Mouse (Mus musculus): Measurements from ENCODE around the gene Ptrh1.

The Ptrh1 gene

GRCm38 (mm10) chr2:32757056-32757845, 18.3 kb upstream of the Ptrh1 start, which contains the start of gene Tor2a:
Gene Tor2a, plus strand, starts transcription at chr2:32757234.
- peak; percentile 98 for DNase-seq (ENCODE audit: low spot score)

- no peak for DNase-seq (ENCODE audit: low spot score)
Measured at GRCm38 (mm10) chr2:32758503-32758902, 17.1 kb upstream of the Ptrh1 start.

GRCm38 (mm10) chr2:32759001-32759400, 16.6 kb upstream of the Ptrh1 start:
- DNase-seq (ENCODE audit: low spot score) = no peak

DNA sequence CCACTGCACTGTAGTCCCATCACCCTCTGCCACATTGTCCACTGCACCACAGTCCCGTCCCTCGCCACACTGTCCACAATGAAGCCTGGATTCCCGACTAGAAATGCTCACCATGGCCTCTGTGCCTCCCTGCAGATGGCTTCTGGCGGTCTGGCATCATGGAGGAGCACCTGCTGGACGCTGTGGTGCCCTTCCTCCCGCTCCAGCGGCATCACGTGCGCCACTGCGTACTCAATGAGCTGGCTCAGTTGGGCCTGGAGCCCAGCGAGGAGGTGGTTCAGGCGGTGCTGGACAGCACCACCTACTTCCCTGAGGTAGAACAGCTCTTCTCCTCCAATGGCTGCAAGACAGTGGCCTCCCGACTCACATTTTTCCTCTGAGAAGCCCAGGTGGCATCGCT, 14.2 kb upstream of the Ptrh1 start:
- no peak for DNase-seq (ENCODE audit: low spot score)

GRCm38 (mm10) chr2:32761859-32762258, 13.7 kb upstream of the Ptrh1 start:
- no peak for DNase-seq (ENCODE audit: low spot score)

GRCm38 (mm10) chr2:32763353-32763752, 12.2 kb upstream of the Ptrh1 start:
- no peak for DNase-seq (ENCODE audit: low spot score)

DNA sequence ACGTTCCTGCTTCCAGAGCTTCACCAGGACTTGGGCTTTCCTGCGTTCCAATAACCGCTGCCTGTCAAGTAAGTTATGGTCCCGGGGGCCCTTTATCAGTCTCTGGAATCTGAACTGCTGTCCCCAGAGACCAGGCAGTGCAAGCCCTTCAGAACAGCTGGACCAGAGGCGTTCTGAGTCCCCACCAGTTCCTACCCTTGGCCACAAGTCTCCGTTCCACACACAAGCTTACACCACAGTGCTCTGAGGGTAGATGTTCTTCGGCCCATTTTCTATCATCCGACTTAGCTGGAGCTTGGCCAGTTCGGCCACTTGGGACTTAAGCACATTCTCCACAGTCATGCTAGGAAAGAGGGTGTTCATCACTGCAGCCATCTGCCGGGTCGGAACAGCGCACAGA, 8.3 kb upstream of the Ptrh1 start:
- DNase-seq (ENCODE audit: low spot score) = no peak

GRCm38 (mm10) chr2:32768661-32769285, 6.8 kb upstream of the Ptrh1 start:
- no peak for DNase-seq (ENCODE audit: low spot score)

- no peak for DNase-seq (ENCODE audit: low spot score)
Measured at GRCm38 (mm10) chr2:32769327-32770085, 6.1 kb upstream of the Ptrh1 start.

DNA sequence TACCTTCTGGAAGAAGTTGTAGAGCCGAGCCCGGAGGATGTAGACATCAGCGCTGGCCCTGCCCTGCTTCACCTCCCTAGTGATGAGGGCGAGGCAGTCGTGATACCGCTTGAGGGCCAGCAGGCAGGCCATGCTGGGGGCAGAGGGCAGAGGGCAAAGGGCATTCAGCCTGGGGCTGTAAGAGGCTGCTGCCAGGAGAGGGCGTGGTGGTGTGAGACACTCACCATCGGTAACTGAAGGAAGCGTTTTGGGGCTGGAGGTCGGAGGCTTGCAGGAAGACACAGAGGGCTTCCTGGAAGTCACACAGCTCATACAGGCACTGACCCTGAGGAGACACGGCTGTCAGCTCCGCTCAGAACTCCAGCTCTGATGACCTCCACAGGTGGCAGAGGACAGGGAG, 3.7 kb upstream of the Ptrh1 start:
- DNase-seq (ENCODE audit: low spot score) = no peak

DNA sequence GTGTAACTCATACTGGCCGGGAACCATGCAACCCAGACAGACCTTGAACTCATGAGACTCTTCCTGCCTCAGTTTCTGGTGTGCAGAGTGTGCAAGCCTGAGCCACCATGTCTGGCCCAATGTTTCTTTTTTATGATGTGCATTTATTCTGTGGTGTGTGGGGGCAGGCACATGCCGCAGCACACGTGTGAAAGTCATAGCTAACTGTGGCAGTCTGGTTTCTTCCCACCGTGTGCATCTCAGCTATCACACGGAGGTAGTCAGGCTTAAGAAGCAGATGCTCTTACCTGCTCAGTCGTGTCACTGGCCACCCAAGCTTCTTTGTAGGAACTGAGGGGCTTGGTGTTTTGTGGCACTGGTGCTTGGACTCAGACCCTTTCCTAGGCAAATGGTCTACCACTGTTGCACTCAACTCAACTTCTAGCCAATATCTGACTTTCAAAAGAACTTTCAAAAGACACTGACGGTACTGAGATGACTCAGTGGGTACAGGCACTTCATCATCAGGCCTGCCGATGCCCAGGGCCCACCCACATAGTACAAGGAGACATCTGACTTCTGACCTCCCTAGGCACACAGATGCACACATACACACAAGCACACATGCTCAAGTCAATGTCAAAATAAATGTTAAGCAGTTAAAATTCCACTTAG, 2.8 kb upstream of the Ptrh1 start:
- DNase-seq (ENCODE audit: low spot score) = no peak

GRCm38 (mm10) chr2:32776192-32776591, 606 bp downstream of the Ptrh1 start:
- no peak for DNase-seq (ENCODE audit: low spot score)

GRCm38 (mm10) chr2:32778081-32778480, 2.5 kb downstream of the Ptrh1 start:
- peak; percentile 32 for DNase-seq (ENCODE audit: low spot score)

- DNase-seq (ENCODE audit: low spot score) = peak; percentile 24
Measured at GRCm38 (mm10) chr2:32779131-32779530, 3.5 kb downstream of the Ptrh1 start.

DNA sequence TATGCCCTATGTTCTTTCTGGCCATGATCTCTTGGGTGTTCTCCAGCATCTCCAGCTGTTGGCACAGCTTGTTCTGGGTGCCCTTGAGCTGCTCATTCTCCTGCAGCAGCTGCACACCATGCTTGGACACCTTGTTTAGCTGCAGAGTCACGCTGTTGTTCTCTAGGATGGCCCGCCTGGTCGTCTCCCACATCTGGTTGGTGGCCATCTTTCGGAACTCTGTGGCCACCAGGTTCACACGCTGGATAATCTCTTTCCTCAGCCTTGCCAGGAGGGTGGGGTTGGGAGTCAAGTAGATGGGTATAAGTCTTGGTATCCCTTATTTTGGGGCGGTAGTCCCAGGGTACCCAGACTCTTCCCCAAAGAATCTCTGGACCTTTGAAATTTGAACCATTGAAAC, 4.1 kb downstream of the Ptrh1 start:
- DNase-seq (ENCODE audit: low spot score) = no peak

DNA sequence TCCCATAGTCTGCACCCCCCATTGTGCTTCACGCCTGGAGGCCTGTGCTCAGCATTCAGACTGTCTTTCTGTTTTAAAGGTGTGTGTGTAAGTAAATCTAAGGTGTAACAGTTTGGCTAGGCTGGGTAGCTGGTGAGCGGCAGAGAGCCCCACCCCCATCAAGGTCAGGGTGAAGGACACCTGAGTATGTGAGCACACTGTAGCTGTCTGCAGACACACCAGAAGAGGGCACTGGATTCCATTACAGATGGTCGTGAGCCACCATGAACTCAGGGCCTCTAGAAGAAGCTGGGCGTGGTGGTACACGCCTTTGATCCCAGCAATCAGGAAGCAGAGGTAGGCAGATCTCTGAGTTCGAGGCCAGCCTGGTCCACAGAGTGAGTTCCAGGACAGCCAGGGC, 6.1 kb downstream of the Ptrh1 start:
- DNase-seq (ENCODE audit: low spot score) = no peak

- DNase-seq (ENCODE audit: low spot score) = no peak
Measured at GRCm38 (mm10) chr2:32784048-32784681, 8.6 kb downstream of the Ptrh1 start, which contains the start of gene Cfap157. Gene Cfap157, minus strand, starts transcription at chr2:32784428.

DNA sequence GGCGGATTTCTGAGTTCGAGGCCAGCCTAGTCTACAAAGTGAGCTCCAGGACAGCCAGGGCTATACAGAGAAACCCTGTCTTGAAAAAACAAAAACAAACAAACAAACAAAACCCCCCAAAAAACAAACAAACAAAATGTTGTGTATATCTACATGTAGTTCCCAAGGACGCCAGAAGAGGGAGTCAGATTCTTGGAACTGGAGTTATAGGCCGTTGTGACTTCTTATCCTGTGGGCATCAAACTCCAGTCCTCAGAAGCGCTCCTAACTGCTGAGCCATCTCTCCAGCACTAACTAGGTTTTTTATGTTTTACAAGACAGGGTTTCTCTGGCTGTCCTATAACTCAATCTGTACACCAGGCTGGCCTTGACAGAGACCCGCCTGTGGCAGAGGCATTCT, 11.6 kb downstream of the Ptrh1 start:
- DNase-seq (ENCODE audit: low spot score) = no peak

- no peak for DNase-seq (ENCODE audit: low spot score)
Measured at GRCm38 (mm10) chr2:32788581-32788980, 13.0 kb downstream of the Ptrh1 start.

- no peak for DNase-seq (ENCODE audit: low spot score)
Measured at GRCm38 (mm10) chr2:32791297-32791696, 15.7 kb downstream of the Ptrh1 start.

DNA sequence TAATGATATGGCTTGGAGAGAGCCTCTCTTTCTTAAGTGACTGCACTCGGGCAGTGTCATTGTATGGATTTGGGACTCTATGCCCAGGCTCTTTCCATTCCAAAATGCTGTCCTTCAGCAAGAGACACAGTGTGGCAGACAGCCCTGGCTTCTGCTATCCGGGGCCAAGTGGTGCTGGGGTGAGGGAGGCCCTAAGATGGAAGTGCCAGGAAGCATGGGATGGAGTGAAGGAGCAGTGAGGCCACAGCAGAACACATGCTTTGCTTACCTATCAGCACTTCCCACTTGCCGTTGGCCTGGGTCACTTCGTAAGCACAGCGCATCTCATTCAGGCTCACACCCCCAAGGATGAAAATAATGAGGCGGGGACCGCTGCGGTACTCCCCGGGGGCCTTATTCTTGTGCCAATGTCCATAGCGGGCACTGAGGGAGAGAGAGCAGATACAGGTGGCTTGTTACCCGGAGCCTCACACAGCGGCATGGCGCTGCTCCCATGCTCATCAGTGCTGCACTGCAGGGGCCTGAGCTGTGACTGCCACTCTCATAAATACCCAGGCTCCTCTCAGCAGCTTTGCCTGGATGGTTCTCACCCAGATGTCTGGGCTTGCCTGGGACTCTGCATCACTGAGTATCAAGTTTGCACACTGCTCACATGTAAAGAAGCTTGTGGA, 20.3 kb downstream of the Ptrh1 start:
- no peak for DNase-seq (ENCODE audit: low spot score)
